Mouse (Mus musculus): ENCODE results near the gene Asic2.

The Asic2 gene

GRCm38 (mm10) chr11:81497652-81498391, 470.4 kb downstream of the Asic2 start:
- H3K36me3 ChIP-seq (ENCODE audit: control insufficient read depth, insufficient read depth, low read length, poor library complexity, severe bottlenecking) = no peaks in the 10 kb centered on the region
- H3K27me3 ChIP-seq (ENCODE audit: control insufficient read depth, insufficient read depth, low read length, poor library complexity, severe bottlenecking) = no peaks in the 10 kb centered on the region
- DNase-seq (ENCODE audit: low read depth, low spot score) = no peak

- H3K36me3 ChIP-seq (ENCODE audit: control insufficient read depth, insufficient read depth, low read length, poor library complexity, severe bottlenecking) = no peaks in the 10 kb centered on the region
- no peak for DNase-seq (ENCODE audit: low read depth, low spot score)
- H3K27me3 ChIP-seq (ENCODE audit: control insufficient read depth, insufficient read depth, low read length, poor library complexity, severe bottlenecking) = no peaks in the 10 kb centered on the region
Measured at GRCm38 (mm10) chr11:81496446-81496845, 471.8 kb downstream of the Asic2 start.

GRCm38 (mm10) chr11:81492351-81492750, 475.9 kb downstream of the Asic2 start:
- H3K36me3 ChIP-seq (ENCODE audit: control insufficient read depth, insufficient read depth, low read length, poor library complexity, severe bottlenecking) = no peaks in the 10 kb centered on the region
- no peak for DNase-seq (ENCODE audit: low read depth, low spot score)
- no peaks in the 10 kb centered on the region for H3K27me3 ChIP-seq (ENCODE audit: control insufficient read depth, insufficient read depth, low read length, poor library complexity, severe bottlenecking)

DNA sequence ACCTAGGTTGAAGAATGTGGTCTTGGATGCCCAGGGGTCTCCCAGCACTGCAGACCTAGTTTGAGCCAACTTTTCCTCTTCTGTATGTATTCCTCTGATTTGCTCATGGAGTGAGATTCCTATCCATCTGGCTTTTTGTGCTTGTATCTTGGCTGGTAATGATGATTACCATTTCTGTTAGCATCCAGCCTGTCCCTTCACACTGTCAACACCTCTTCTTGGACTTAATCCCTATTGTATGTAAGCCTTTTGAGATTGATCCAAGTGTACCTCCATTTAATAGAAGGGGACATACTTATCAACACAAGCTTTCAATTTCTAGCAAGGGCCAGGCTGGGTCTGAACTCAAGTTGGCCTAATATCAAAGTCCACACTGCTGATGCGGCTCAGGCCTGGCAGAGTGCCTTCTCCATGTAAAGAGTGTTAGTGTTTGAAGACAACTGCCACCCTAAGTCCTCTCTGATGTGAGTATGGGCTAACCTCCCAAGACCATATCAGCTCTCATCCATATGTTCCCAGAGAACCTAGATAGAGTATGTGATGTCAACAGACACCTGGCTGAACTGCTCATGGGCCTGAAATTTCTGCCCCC, 479.0 kb downstream of the Asic2 start:
- no peaks in the 10 kb centered on the region for H3K36me3 ChIP-seq (ENCODE audit: control insufficient read depth, insufficient read depth, low read length, poor library complexity, severe bottlenecking)
- no peak for DNase-seq (ENCODE audit: low read depth, low spot score)
- H3K27me3 ChIP-seq (ENCODE audit: control insufficient read depth, insufficient read depth, low read length, poor library complexity, severe bottlenecking) = no peaks in the 10 kb centered on the region

DNA sequence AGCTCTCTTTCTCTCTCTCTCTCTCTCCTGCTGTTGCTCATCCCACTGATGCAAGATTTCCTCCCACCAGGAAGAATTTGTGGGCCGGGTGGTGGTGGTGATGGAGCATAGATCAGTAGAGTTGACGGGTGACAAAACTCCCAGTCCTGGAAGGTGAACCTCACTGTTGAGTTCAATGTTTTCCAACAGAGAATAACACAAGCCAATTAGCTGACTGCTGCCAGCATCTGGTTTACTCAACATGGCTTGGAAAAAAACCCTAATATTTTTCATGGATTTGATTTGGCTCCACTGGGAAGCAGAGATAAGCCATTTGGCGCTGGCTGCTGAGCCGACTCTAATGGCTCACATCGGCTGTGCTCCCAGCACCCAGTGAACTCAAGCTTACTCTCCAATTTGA, 479.6 kb downstream of the Asic2 start:
- no peaks in the 10 kb centered on the region for H3K27me3 ChIP-seq (ENCODE audit: control insufficient read depth, insufficient read depth, low read length, poor library complexity, severe bottlenecking)
- no peak for DNase-seq (ENCODE audit: low read depth, low spot score)

DNA sequence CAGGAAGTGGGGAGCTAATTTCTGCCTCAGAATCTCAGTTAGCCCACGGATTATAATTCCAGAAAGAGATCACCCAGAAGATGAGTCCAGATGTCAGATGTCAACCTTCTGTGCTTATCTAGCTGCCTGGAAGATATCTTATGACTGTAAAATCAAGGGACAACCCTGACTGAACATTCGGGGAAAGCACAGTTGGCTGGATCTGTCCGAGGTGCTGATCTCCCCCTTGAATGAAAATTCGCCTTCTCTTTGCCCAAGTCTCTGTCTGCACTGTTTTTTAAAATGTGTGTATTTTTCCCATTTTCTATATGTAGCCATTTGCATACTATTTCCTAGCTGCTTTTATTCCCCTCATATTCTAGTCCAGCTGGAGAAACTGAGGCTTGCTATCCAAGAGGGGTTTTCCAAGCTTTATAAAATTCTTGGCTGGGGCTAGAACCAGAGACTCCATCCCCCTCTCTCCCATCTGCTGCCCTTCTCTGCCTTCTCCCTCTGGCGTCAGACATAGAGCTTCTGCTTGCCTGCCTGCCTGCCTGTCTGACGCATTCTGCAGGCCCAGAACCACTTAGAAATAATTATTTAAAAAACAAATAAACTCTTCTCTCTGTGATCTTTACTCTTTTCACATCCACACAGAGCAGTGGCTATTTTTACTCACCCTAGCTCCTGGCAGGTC, 481.9 kb downstream of the Asic2 start:
- no peak for DNase-seq (ENCODE audit: low read depth, low spot score)
- H3K27me3 ChIP-seq (ENCODE audit: control insufficient read depth, insufficient read depth, low read length, poor library complexity, severe bottlenecking) = no peaks in the 10 kb centered on the region
- H3K36me3 ChIP-seq (ENCODE audit: control insufficient read depth, insufficient read depth, low read length, poor library complexity, severe bottlenecking) = no peaks in the 10 kb centered on the region

More for the DNA sequence above, 479.6 kb downstream of the Asic2 start:
- no peaks in the 10 kb centered on the region for H3K36me3 ChIP-seq (ENCODE audit: control insufficient read depth, insufficient read depth, low read length, poor library complexity, severe bottlenecking)

DNA sequence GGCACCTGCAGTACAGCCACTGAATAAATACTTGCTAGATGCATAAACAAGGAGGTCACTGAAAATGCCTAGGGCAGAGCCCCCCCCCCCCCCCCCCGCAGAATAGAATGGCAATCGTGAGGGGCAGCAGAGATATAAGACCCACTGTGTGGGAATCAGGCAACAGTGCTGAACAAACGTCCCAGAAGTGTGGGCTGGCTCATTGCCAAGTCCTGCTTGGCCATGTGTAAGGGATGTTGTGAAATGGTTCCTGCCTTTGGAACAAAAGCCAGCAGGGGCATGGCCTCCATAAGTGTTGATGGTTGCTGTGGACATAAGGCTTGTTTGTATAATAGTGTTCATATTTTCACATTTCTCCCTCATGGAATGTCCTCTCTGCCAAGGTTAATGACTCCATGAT, 487.1 kb downstream of the Asic2 start:
- H3K36me3 ChIP-seq (ENCODE audit: control insufficient read depth, insufficient read depth, low read length, poor library complexity, severe bottlenecking) = no peaks in the 10 kb centered on the region

DNA sequence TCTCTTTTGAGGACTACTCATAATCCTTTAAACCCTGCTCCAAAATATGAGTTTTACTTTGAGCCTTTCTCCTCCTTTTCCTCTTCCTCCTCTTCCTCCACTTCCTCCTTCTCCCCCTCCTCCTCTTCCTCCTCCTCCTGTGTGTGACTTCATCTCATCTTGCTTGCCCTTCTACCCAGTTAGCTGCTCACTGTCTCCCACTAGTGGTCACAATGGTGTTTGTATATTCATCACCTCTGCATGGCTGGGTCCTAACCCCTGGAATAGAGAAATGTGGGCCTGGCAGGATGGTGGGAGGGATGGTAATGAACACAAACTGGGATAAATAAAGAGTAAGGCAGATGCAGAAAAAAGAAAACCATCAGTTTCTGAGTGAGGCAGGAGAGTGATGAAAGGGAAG, 492.0 kb downstream of the Asic2 start:
- no peak for DNase-seq (ENCODE audit: low read depth, low spot score)
- Histone ChIP-seq H3K36me3 (ENCODE audit: control insufficient read depth, insufficient read depth, low read length, poor library complexity, severe bottlenecking) (no peaks in the 10 kb centered on the region), H3K27me3 (ENCODE audit: control insufficient read depth, insufficient read depth, low read length, poor library complexity, severe bottlenecking) (no peaks in the 10 kb centered on the region)

More for the DNA sequence above, 487.1 kb downstream of the Asic2 start:
- no peaks in the 10 kb centered on the region for H3K27me3 ChIP-seq (ENCODE audit: control insufficient read depth, insufficient read depth, low read length, poor library complexity, severe bottlenecking)
- DNase-seq (ENCODE audit: low read depth, low spot score) = no peak

DNA sequence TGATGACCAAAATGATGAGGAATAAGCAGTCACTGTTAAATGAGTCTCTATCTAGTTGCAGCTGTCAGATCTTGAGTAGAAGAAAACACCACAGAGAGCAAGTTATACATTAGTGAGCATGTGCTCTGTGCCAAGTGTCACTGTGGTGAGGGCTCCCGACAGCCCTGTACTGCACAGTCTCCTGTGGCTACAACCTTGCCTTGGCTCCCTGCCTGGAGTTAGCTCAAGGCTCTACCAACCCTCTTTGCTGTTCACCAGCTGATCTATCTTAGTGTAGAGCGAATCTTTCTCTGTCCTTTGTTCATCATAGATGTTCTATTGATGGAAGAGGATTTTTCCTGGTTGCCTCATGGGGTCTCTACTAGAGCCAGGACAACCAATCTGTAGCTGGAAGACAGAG, 494.1 kb downstream of the Asic2 start:
- Histone ChIP-seq H3K36me3 (ENCODE audit: control insufficient read depth, insufficient read depth, low read length, poor library complexity, severe bottlenecking) (no peaks in the 10 kb centered on the region), H3K27me3 (ENCODE audit: control insufficient read depth, insufficient read depth, low read length, poor library complexity, severe bottlenecking) (no peaks in the 10 kb centered on the region)
- DNase-seq (ENCODE audit: low read depth, low spot score) = no peak

- no peak for DNase-seq (ENCODE audit: low read depth, low spot score)
- no peaks in the 10 kb centered on the region for H3K36me3 ChIP-seq (ENCODE audit: control insufficient read depth, insufficient read depth, low read length, poor library complexity, severe bottlenecking)
- H3K27me3 ChIP-seq (ENCODE audit: control insufficient read depth, insufficient read depth, low read length, poor library complexity, severe bottlenecking) = no peaks in the 10 kb centered on the region; the same call in 1 of the 2 replicates
Measured at GRCm38 (mm10) chr11:81462199-81462598, 506.1 kb downstream of the Asic2 start.

DNA sequence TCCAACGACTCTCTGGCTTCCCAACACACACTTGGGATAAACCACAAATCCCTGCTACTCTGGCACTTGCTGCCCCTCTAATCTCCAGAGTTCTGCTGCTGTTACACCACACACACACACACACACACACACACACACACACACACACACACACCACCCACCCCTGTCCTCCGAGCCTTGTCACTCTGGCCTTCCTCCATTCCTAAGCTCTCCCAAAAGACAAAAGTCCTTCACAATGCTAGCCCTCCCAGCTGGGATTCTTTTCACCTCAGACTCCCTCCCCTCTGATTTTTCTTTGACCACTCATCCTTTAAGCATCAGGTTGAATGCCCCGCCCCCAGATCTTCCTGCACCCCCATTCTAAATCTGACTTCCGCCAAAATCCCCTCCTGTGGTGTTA, 506.5 kb downstream of the Asic2 start:
- DNase-seq (ENCODE audit: low read depth, low spot score) = no peak
- H3K36me3 ChIP-seq (ENCODE audit: control insufficient read depth, insufficient read depth, low read length, poor library complexity, severe bottlenecking) = no peaks in the 10 kb centered on the region
- no peaks in the 10 kb centered on the region; the same call in 1 of the 2 replicates for H3K27me3 ChIP-seq (ENCODE audit: control insufficient read depth, insufficient read depth, low read length, poor library complexity, severe bottlenecking)

- no peaks in the 10 kb centered on the region for H3K27me3 ChIP-seq (ENCODE audit: control insufficient read depth, insufficient read depth, low read length, poor library complexity, severe bottlenecking)
- DNase-seq (ENCODE audit: low read depth, low spot score) = no peak
- H3K36me3 ChIP-seq (ENCODE audit: control insufficient read depth, insufficient read depth, low read length, poor library complexity, severe bottlenecking) = no peaks in the 10 kb centered on the region
Measured at GRCm38 (mm10) chr11:81454921-81455320, 513.3 kb downstream of the Asic2 start.

DNA sequence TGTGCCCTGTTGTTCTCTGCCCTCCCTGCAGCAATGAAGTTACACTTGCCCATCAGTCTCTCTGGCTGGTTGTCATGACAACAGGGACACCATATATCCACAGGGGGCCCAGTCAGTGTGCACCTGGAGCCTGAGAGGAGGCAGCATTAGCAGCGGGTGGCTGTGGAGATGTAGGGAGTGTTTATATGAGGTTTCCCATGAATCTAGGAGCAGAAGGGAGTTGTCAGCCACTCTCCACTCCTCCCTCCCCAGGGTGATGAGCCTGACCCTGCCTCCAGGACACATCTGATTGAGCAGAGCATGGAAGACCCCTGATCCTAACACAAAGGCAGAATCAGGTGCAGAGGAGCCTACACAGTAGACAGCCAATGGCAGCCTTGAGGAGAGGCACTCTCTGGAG, 514.1 kb downstream of the Asic2 start:
- Histone ChIP-seq H3K36me3 (ENCODE audit: control insufficient read depth, insufficient read depth, low read length, poor library complexity, severe bottlenecking) (no peaks in the 10 kb centered on the region), H3K27me3 (ENCODE audit: control insufficient read depth, insufficient read depth, low read length, poor library complexity, severe bottlenecking) (no peaks in the 10 kb centered on the region)
- DNase-seq (ENCODE audit: low read depth, low spot score) = no peak

DNA sequence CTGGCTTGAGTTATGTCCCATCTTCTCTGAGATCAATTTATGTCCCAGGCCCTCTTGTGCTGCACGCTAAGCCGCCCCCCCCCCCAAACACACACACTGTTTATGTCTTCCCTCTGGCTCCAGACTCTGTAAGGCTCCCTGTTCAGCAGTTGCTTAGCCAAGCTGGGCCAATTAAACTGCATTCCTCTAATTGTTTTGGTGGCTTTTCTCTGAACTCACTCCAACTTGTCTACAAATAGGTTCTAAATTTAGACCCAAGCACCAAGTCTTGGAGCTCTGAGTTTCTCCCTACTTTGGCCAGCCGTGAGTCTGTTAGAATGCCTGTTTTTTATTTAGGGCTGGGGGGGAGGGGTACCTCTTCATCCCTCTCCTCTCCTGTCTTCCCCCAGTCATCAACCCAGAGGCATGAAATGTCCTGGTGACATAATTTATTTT, 519.0 kb downstream of the Asic2 start:
- H3K27me3 ChIP-seq (ENCODE audit: control insufficient read depth, insufficient read depth, low read length, poor library complexity, severe bottlenecking) = no peaks in the 10 kb centered on the region
- no peaks in the 10 kb centered on the region for H3K36me3 ChIP-seq (ENCODE audit: control insufficient read depth, insufficient read depth, low read length, poor library complexity, severe bottlenecking)
- no peak for DNase-seq (ENCODE audit: low read depth, low spot score)

DNA sequence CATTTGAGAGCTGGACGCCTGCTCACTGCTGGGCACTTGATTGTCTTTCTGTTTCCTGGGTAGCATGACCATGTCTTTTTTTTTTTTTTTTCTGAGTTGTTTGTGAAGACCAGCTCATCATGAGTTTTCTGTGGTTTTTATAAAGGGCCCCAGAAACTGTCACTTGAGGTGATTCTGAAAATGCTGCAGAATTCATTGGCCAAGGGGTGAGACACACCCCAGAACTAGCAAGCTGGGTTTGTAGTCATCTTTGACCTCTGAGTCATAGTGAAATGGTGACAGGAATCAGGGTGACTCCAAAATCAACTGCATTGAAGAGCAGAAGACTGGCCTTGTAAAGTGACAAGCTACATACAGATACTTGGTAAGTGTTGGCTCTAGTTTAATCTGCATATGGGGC, 521.9 kb downstream of the Asic2 start:
- no peaks in the 10 kb centered on the region for H3K36me3 ChIP-seq (ENCODE audit: control insufficient read depth, insufficient read depth, low read length, poor library complexity, severe bottlenecking)
- H3K27me3 ChIP-seq (ENCODE audit: control insufficient read depth, insufficient read depth, low read length, poor library complexity, severe bottlenecking) = no peaks in the 10 kb centered on the region
- no peak for DNase-seq (ENCODE audit: low read depth, low spot score)

Data from splenic B cell, adult 2 months (primary cell).